Mouse (Mus musculus) kidney, postnatal 0 days (tissue): ENCODE measurements around the gene Gm6356. TPM values are rescaled to one million over a fixed set of nuclear protein-coding genes. Genes with fewer than 3 reads are reported as not detected.
"Not testable (repeated sequence)": the region's sequence is repeated elsewhere in the genome, so short reads cannot be mapped to it uniquely, and the experiment has no call there.

Experiments
- ATAC-seq: fragments of 200-750 bp; cut with Nextera tagmentation; replicated peaks from 2 replicates; pipeline ENCODE4 v1.8.0; 2017; ENCODE audit warnings: low read depth, moderate number of reproducible peaks, moderate TSS enrichment, moderate library complexity; ENCODE audit not compliant: low FRiP score
- DNase-seq: peaks from one replicate; pipeline ENCODE4 v3.0.0-alpha.2; 2016; ENCODE audit warnings: low spot score
- H3K27ac ChIP-seq: fragments of 300-500 bp; sonication (generic); 2 replicates; pipeline ENCODE4 v1.5.1; 2014; ENCODE audit warnings: mild to moderate bottlenecking
- H3K27me3 ChIP-seq: fragments of 300-500 bp; sonication (generic); 2 replicates; pipeline ENCODE4 v1.6.1; 2014; ENCODE audit warnings: low read length, mixed read lengths; ENCODE audit not compliant: insufficient read depth
- H3K36me3 ChIP-seq: fragments of 300-500 bp; sonication (generic); 2 replicates; pipeline ENCODE4 v1.6.1; 2014; ENCODE audit warnings: low read length, mixed read lengths; ENCODE audit not compliant: insufficient read depth
- H3K4me1 ChIP-seq: fragments of 300-500 bp; sonication (generic); replicated peaks from 2 replicates; pipeline ENCODE4 v1.6.1; 2014; ENCODE audit warnings: antibody characterized with exemption, low read length, mixed read lengths; ENCODE audit not compliant: insufficient read depth
- H3K4me2 ChIP-seq: fragments of 300-500 bp; sonication (generic); 2 replicates; pipeline ENCODE4 v1.6.1; 2014; ENCODE audit warnings: mild to moderate bottlenecking, low read length, moderate library complexity, mixed read lengths
- H3K4me3 ChIP-seq: fragments of 300-500 bp; sonication (generic); replicated peaks from 2 replicates; pipeline ENCODE4 v1.5.1; 2014; ENCODE audit warnings: low read depth, low read length
- H3K9ac ChIP-seq: fragments of 300-500 bp; sonication (generic); 2 replicates; pipeline ENCODE4 v1.6.1; 2014; ENCODE audit warnings: low read depth, low read length
- H3K9me3 ChIP-seq: fragments of 300-500 bp; sonication (generic); replicated peaks from 2 replicates; pipeline ENCODE4 v1.6.1; 2016; ENCODE audit warnings: low read length, inconsistent platforms, mixed read lengths
- WGBS: fragments of 180-500 bp; shearing (Covaris S2); extraction: QIAGEN DNeasy Blood & Tissue Kit; methylation state at CpG from one replicate; pipeline ENCODE4 v1.1.7; 2014; 5-methylcytosine and 5-hydroxymethylcytosine counted together
- polyA plus RNA-seq: library from polyadenylated mRNA; unstranded; fragments of >200 nt; fragmentation: Nextera tagmentation; extraction: Ambion mirVana; gene quantifications from 2 replicates; pipeline ENCODE4 v1.2.1, GENCODE M21; 2015

The Gm6356 gene
- polyA plus RNA-seq, result not detected in 2 replicates

DNA sequence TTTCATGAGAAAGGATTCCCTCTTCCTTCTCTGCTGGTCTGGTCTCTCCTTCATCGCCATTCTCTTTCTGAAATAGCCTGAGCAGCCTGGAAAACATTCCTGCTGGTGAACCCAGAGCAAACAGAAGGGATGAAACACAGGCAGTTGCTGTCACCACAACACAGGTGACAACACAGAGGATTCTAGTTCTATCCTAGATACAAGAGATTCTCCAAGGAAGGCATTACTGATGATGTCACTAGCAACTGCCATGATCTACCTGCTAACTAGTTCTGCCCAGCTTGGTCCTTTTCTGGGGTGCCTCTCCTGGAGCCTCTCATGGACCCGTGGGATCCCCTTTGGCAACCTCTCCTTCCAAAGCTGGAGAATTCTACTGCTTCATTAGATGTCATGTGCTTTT, at the start of gene Gm6356:
TSS of gene Gm6356 (minus strand) at position 101 of the 400 bp plus-strand sequence.
- H3K4me3 ChIP-seq, H3K9me3 ChIP-seq, ATAC-seq, DNase-seq, H3K9ac ChIP-seq, H3K27me3 ChIP-seq, H3K36me3 ChIP-seq, H3K27ac ChIP-seq, H3K4me2 ChIP-seq, H3K4me1 ChIP-seq: not testable (repeated sequence)
- 44% methylated on average over 1 of the region's 2 CpGs for WGBS

Other genes starting within 250 kb of the Gm6356 start
- 1.9 and 2.6 TPM in 2 replicates for gene Gm3636, start 231.5 kb downstream of the Gm6356 start, polyA plus RNA-seq
- not detected in 2 replicates for gene Gm8362, start 199.4 kb downstream of the Gm6356 start, polyA plus RNA-seq
- not detected in 2 replicates for gene Gm3642, start 133.5 kb downstream of the Gm6356 start, polyA plus RNA-seq
- 0.08 and 0.51 TPM in 2 replicates for gene Gm3667, start 83.9 kb downstream of the Gm6356 start, polyA plus RNA-seq
- 0.34 and 0.42 TPM in 2 replicates for gene Gm10406, start 53.6 kb upstream of the Gm6356 start, polyA plus RNA-seq
- gene Gm3685, start 71.2 kb upstream of the Gm6356 start, polyA plus RNA-seq, result not detected in 2 replicates
- 0.70 and 0.83 TPM in 2 replicates for gene Gm3696, start 126.8 kb upstream of the Gm6356 start, polyA plus RNA-seq
- not detected in 2 replicates for gene Gm6676, start 151.6 kb upstream of the Gm6356 start, polyA plus RNA-seq
- gene Gm3512, start 200.7 kb upstream of the Gm6356 start, polyA plus RNA-seq, result 2.9 and 3.2 TPM in 2 replicates
- gene Gm16434, start 220.7 kb upstream of the Gm6356 start, polyA plus RNA-seq, result not detected in 2 replicates